Mouse (Mus musculus): ENCODE measurements at regions not wholly inside any gene's neighbourhood (a gene's known extent, or its start where the extent isn't known, plus 50 kb on each side); places are given as distances from the start of the nearest gene placed in this dataset.

DNA sequence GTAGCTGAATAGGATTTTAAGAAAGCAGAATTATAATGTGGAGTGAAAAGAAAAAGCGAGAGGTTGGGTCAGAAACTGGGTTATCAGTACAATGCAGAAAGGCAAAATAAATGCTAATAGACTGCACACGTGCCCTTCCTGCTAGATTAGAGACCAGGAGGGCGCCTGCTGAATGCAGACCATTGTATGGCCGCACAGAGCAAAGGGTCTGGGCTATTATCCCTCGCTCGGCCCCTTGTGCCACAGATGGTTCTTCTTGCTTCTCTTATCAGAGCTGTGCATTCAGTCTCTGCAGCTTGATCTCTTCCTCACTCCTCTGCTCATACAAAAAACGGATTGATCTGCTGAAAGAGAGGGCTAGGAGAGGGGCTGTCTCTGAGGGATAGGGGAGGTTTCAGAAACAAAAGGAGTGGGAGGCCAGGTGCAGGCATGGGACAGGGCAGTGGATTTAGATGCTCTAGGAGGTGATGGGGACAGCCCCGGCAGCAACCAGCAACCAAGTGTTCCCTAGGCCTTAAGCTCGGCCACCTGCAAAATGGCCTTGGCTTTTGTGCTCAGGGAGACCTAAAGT is 225.7 kb upstream of the Klhl29 start:
- WGBS, result 69% methylated on average over 9 of the region's 9 CpGs
- no peak for ATAC-seq (ENCODE audit: insufficient read depth, low FRiP score, low read depth)
- Histone ChIP-seq H3K9ac (no peak overlapping the region), H3K4me3 (replicated peaks) (no peak overlapping the region), H3K9me3 (no peaks in the 10 kb centered on the region), H3K27ac (no peak overlapping the region), H3K4me1 (no peaks in the 10 kb centered on the region), H3K36me3 (no peaks in the 10 kb centered on the region), H3K27me3 (replicated peaks) (no peaks in the 10 kb centered on the region), H3K4me2 (no peak overlapping the region)

DNA sequence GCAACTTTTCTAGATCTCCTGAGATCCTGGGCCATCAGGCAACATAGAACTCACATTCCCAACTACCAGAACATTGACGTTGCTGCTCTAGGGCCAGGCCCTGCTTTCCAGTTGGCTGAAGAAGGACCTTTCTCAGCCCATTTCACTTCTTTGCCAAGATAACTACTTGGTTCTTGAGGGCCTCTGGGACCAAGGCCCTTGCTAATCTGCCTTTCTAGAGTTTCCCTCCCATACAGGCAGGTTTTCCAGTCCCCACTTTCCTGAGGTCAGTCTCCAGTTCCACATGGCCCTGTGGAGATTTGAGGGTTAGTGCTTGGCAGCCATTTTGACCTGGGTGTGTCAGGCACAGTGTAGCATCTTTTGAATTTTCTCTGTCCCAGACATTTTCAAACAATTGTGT is 223.9 kb upstream of the Klhl29 start:
- no peaks in the 10 kb centered on the region for H3K27me3 ChIP-seq (replicated peaks)
- H3K4me1 ChIP-seq, result no peaks in the 10 kb centered on the region
- no peak for ATAC-seq (ENCODE audit: insufficient read depth, low FRiP score, low read depth)
- no peaks in the 10 kb centered on the region for H3K9me3 ChIP-seq
- no peak overlapping the region for H3K9ac ChIP-seq
- no peak overlapping the region for H3K4me3 ChIP-seq (replicated peaks)
- H3K27ac ChIP-seq, result no peak overlapping the region
- H3K4me2 ChIP-seq, result no peak overlapping the region
- WGBS, result 71% methylated on average over 1 of the region's 1 CpGs
- no peaks in the 10 kb centered on the region for H3K36me3 ChIP-seq

DNA sequence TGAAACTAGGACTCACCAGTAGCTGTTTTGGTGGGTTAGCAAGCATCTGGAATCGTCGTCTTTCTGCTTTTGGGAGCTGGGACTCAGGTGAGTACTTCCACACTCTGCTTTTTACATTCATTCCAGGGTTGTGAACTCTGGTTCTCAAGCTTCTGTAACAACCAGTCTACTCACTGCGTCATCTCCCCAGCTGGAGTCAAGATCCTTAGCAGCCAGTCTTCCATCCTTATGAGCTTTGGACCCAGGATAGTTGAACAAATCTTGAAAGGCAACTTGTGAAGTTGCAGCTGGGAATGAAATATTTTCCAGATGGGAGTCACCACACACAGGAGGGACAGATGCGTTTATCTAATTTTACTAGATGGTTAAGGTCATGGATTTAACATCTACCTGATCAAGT is 223.5 kb upstream of the Klhl29 start:
- no peak overlapping the region for H3K9ac ChIP-seq
- no peaks in the 10 kb centered on the region for H3K9me3 ChIP-seq
- no peaks in the 10 kb centered on the region for H3K36me3 ChIP-seq
- H3K4me3 ChIP-seq (replicated peaks), result no peak overlapping the region
- ATAC-seq (ENCODE audit: insufficient read depth, low FRiP score, low read depth), result no peak
- no peaks in the 10 kb centered on the region for H3K27me3 ChIP-seq (replicated peaks)
- no peaks in the 10 kb centered on the region for H3K4me1 ChIP-seq
- no peak overlapping the region for H3K4me2 ChIP-seq
- no peak overlapping the region for H3K27ac ChIP-seq
- 88% methylated on average over 4 of the region's 4 CpGs for WGBS

DNA sequence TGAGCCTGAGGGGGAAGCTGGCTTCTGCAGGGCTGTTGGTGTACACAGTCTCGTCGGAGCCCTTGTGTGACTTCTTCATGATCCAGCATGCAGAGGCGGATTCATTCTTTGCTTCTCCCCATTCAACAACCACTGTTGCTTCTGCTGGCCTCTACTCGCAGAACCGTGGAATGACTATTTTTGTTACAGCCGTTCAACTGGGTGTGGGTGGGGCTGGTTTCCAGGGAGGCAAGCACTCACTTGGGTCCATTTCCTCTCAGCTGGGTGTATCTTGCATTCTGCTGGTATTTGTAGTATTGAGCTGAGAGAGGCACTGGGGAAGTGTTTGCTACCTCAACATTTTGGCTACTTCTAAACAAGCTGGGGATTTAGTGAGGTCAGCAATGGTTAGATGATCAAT is 197.3 kb upstream of the Klhl29 start:
- H3K9ac ChIP-seq, result no peak overlapping the region

DNA sequence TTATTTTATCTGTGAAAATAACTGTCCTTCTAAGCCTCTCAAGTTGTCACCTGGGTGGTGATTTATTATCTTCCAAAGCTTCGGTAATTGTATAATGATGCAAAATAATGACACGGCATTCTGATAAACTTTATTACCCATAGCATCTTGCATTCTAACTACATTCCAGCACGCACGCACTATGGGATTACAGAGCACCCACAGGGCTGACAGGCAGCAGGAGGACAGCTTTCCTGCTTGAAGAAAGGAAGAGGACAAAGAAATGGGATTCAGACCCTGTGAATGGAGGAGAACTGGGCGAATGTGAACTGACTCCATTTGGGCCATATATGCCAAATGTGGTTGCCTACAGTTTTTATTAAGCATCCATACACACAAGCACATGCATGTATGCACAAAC is 193.5 kb upstream of the Klhl29 start:
- H3K36me3 ChIP-seq, result no peaks in the 10 kb centered on the region
- no peak overlapping the region for H3K4me3 ChIP-seq (replicated peaks)
- no peak for ATAC-seq (ENCODE audit: insufficient read depth, low FRiP score, low read depth)
- no peaks in the 10 kb centered on the region for H3K4me1 ChIP-seq
- H3K27me3 ChIP-seq (replicated peaks), result no peaks in the 10 kb centered on the region
- H3K9ac ChIP-seq, result no peak overlapping the region
- H3K9me3 ChIP-seq, result no peaks in the 10 kb centered on the region
- H3K4me2 ChIP-seq, result no peak overlapping the region
- WGBS, result 76% methylated on average over 5 of the region's 5 CpGs
- no peak overlapping the region for H3K27ac ChIP-seq

More for the DNA sequence above, 197.3 kb upstream of the Klhl29 start:
- H3K9me3 ChIP-seq, result no peaks in the 10 kb centered on the region
- H3K4me2 ChIP-seq, result no peak overlapping the region
- no peak overlapping the region for H3K4me3 ChIP-seq (replicated peaks)
- H3K36me3 ChIP-seq, result no peaks in the 10 kb centered on the region
- no peak for ATAC-seq (ENCODE audit: insufficient read depth, low FRiP score, low read depth)
- H3K27ac ChIP-seq, result no peak overlapping the region
- WGBS, result 43% methylated on average over 6 of the region's 6 CpGs
- no peaks in the 10 kb centered on the region for H3K27me3 ChIP-seq (replicated peaks)
- no peaks in the 10 kb centered on the region for H3K4me1 ChIP-seq

DNA sequence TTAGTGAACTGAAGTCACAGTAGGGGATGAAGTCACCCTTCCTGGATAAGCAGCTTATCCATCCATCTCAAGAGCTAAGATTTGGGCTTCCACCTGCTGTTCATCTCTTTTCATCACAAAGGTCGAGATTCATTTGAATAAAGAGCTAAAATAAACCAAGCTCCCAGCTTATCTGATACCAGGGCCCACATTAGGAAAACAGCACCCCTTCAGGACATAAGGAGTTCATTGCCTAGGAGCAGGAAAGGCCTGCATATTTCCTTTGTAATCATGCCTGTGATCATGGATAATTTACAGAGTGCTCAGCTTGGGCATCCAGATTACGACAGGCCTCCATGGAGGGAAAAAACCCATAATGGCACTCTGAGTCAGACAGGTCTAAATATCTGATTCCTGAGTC is 190.7 kb upstream of the Klhl29 start:
- no peak overlapping the region for H3K4me2 ChIP-seq
- H3K4me3 ChIP-seq (replicated peaks), result no peak overlapping the region
- H3K27ac ChIP-seq, result no peak overlapping the region
- no peaks in the 10 kb centered on the region for H3K27me3 ChIP-seq (replicated peaks)
- no peak for ATAC-seq (ENCODE audit: insufficient read depth, low FRiP score, low read depth)
- H3K4me1 ChIP-seq, result no peaks in the 10 kb centered on the region
- no peaks in the 10 kb centered on the region for H3K36me3 ChIP-seq
- 31% methylated on average over 2 of the region's 2 CpGs for WGBS
- no peak overlapping the region for H3K9ac ChIP-seq
- no peaks in the 10 kb centered on the region for H3K9me3 ChIP-seq

DNA sequence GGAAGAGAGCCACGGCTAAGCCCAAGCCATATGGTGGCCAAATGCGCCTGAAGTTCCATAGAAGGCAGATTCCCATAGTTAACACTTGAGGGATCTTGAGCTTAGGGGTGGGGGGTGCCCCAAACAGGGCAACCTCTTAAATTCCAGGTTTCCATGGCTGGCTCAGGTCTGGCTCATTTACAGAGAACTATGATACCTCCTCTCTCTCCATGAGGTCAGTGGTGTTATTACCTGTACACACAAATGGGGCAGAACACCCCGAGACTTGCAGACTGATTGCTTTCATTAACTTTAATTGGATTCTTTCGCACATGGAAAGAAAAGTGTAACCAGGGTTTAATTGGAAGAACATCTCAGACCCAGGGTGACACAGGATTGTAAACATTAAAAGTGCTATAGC is 177.1 kb upstream of the Klhl29 start:
- no peak overlapping the region for H3K4me2 ChIP-seq
- no peak overlapping the region for H3K9ac ChIP-seq
- H3K27me3 ChIP-seq (replicated peaks), result no peaks in the 10 kb centered on the region
- H3K4me1 ChIP-seq, result no peaks in the 10 kb centered on the region
- no peak overlapping the region for H3K27ac ChIP-seq
- WGBS, result 60% methylated on average over 4 of the region's 4 CpGs
- no peak for ATAC-seq (ENCODE audit: insufficient read depth, low FRiP score, low read depth)
- no peaks in the 10 kb centered on the region for H3K36me3 ChIP-seq
- no peak overlapping the region for H3K4me3 ChIP-seq (replicated peaks)
- H3K9me3 ChIP-seq, result no peaks in the 10 kb centered on the region

DNA sequence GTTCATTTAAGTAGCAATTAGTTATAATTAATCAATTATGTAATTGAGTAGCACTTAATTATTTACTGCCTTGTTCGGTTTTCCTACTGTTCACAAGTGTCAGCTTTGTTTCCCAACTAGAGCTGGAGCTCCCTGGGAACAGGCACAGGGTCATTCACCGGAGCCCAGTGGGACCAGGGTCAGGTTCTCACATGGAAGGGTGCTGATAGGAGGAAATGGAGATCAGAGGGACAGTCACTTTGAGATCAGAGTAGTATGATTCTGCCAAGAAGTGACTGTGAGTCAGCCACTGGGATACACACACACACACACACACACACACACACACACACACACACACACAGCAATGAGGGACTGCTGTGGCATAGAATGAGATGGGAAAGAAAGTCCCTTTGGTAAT is 176.4 kb upstream of the Klhl29 start:
- no peaks in the 10 kb centered on the region for H3K36me3 ChIP-seq
- no peaks in the 10 kb centered on the region for H3K4me1 ChIP-seq
- no peak for ATAC-seq (ENCODE audit: insufficient read depth, low FRiP score, low read depth)
- H3K27ac ChIP-seq, result no peak overlapping the region
- WGBS, result 67% methylated on average over 2 of the region's 2 CpGs
- H3K9ac ChIP-seq, result no peak overlapping the region
- no peak overlapping the region for H3K4me2 ChIP-seq
- H3K9me3 ChIP-seq, result no peaks in the 10 kb centered on the region
- H3K4me3 ChIP-seq (replicated peaks), result no peak overlapping the region
- no peaks in the 10 kb centered on the region for H3K27me3 ChIP-seq (replicated peaks)

DNA sequence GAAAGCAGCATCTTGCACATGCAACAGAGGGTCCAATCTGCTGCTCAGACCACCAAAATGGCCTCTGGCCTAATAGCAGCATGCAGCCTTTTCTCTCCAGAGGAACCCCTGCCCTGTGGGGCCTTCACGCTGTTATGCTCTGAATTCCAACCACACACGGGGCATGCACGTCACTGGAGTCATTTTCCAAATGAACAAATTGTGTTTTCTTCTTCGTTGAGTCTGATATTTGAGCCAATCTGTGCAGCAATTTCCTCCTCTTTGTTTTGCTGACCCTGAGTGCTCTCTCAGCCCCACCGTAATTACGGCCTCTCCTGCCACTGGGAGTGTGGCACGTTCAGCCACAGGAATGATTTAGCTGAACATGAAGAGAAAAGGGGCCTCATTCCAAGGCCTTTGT is 174.3 kb upstream of the Klhl29 start:
- H3K4me2 ChIP-seq, result no peak overlapping the region
- WGBS, result 48% methylated on average over 7 of the region's 7 CpGs
- H3K9me3 ChIP-seq, result no peaks in the 10 kb centered on the region
- no peaks in the 10 kb centered on the region for H3K27me3 ChIP-seq (replicated peaks)
- ATAC-seq (ENCODE audit: insufficient read depth, low FRiP score, low read depth), result no peak
- H3K4me3 ChIP-seq (replicated peaks), result no peak overlapping the region
- H3K9ac ChIP-seq, result no peak overlapping the region
- H3K36me3 ChIP-seq, result no peaks in the 10 kb centered on the region
- no peak overlapping the region for H3K27ac ChIP-seq
- no peaks in the 10 kb centered on the region for H3K4me1 ChIP-seq

DNA sequence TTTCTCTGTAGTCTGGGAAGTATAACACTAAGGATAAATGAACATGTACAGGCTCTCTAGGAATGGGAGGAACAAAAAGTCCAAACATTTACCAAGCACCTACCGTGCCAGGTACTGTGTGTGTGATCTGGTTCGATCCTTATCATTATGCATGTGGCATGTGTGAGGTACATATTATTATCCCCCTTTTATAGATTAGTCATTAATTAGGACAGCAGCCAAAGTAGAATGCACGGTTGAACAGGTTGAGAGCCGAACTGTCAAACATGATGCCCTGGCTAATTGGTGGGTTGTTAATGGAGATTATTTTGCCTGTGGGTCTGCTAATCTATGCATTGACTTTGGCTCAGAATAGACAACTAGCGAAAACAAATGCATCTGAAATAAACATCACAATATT is 172.2 kb upstream of the Klhl29 start:
- no peaks in the 10 kb centered on the region for H3K27me3 ChIP-seq (replicated peaks)
- 77% methylated on average over 5 of the region's 5 CpGs for WGBS
- H3K36me3 ChIP-seq, result no peaks in the 10 kb centered on the region
- H3K4me1 ChIP-seq, result no peaks in the 10 kb centered on the region
- no peak overlapping the region for H3K27ac ChIP-seq
- H3K9me3 ChIP-seq, result no peaks in the 10 kb centered on the region
- no peak overlapping the region for H3K4me3 ChIP-seq (replicated peaks)
- no peak for ATAC-seq (ENCODE audit: insufficient read depth, low FRiP score, low read depth)
- H3K9ac ChIP-seq, result no peak overlapping the region
- no peak overlapping the region for H3K4me2 ChIP-seq

DNA sequence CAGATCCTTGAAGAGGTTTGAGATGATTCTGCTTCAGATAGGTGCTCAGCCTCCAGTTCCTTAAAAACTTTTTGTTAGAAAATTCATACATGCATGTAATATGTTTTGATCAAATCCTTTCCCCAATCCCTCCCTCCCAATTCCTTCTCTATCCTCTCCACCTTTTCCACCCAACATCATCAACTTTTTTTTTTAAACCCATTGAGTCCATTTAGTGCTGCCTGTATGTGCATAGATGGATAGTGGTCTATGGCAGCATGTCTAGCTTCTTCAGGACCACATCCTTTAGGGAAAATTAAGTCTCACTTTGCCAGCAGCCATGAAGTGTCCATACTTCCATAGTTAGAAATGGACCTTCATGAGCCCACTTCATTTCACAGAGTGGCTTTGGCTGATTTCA is 167.2 kb upstream of the Klhl29 start:
- H3K9ac ChIP-seq, result no peak overlapping the region
- ATAC-seq (ENCODE audit: insufficient read depth, low FRiP score, low read depth), result no peak
- no peak overlapping the region for H3K4me3 ChIP-seq (replicated peaks)
- H3K36me3 ChIP-seq, result no peaks in the 10 kb centered on the region
- no peak overlapping the region for H3K4me2 ChIP-seq
- H3K4me1 ChIP-seq, result no peaks in the 10 kb centered on the region
- no peaks in the 10 kb centered on the region for H3K9me3 ChIP-seq
- H3K27me3 ChIP-seq (replicated peaks), result no peaks in the 10 kb centered on the region
- H3K27ac ChIP-seq, result no peak overlapping the region

DNA sequence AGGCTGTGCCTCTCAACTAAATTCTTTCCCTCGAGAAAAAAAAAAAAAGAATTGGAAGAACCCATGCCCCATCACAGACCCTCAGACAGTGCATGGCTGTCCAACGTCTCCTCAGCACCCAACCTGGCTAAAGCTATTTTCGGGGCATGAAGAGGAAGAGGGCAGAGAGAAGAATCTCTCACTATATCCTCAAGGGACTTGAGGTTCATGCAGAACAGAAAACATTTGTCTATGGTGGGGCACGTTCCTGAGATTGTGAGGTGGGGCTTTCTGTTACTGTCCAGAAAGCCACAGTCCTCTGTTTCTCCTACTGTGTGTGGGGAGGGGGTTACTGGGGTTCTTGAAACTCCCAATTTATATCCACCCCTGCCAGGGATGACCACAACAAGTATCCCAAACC is 120.8 kb upstream of the Klhl29 start:
- no peaks in the 10 kb centered on the region for H3K9me3 ChIP-seq
- H3K36me3 ChIP-seq, result no peaks in the 10 kb centered on the region
- no peak overlapping the region for H3K4me3 ChIP-seq (replicated peaks)
- H3K4me1 ChIP-seq, result no peaks in the 10 kb centered on the region; the same call in 1 of the 2 replicates
- no peak overlapping the region for H3K9ac ChIP-seq
- no peak overlapping the region for H3K4me2 ChIP-seq
- no peak for ATAC-seq (ENCODE audit: insufficient read depth, low FRiP score, low read depth)
- WGBS, result 65% methylated on average over 4 of the region's 4 CpGs
- no peaks in the 10 kb centered on the region for H3K27me3 ChIP-seq (replicated peaks)
- H3K27ac ChIP-seq, result no peak overlapping the region

Measured in stomach, embryonic 15.5 days (tissue).